Mouse (Mus musculus): ENCODE results near the gene Rbm42.

The Rbm42 gene

GRCm38 (mm10) chr7:30649591-30650540, at the start of gene Rbm42:
Gene Rbm42, minus strand, starts transcription at chr7:30650317.
- peak; percentile 99 for DNase-seq (ENCODE audit: inconsistent age in 2 of 2, low spot score in 1 of 2)

GRCm38 (mm10) chr7:30698589-30698988, 48.5 kb upstream of the Rbm42 start, which contains the start of gene 2200002J24Rik:
Gene 2200002J24Rik, plus strand, starts transcription at chr7:30698926.
- peak; percentile 89 to 94 for DNase-seq (ENCODE audit: inconsistent age in 2 of 2, low spot score in 1 of 2)

DNA sequence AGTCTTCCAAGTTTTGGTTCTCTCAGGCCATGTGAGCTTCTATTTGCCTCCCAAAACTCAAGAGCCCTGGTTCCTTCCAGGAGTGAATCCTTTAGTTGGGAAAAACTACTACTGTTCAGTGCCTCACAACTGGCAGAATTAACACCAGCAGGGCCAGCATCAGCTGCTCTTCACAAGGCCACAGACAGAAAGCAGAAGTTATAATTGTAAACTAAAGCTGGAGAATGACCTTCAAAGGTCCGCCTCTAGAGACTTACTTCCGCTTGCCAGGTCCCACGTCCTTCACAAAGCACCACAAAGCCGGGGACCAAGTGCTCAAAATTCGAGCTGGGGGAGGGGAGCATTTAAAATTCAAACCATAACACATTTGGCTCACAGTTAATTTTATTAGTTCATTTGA, 48.0 kb upstream of the Rbm42 start:
- DNase-seq (ENCODE audit: inconsistent age in 2 of 2, low spot score in 1 of 2) = peak in 1 of 2 experiments; percentile 80

DNA sequence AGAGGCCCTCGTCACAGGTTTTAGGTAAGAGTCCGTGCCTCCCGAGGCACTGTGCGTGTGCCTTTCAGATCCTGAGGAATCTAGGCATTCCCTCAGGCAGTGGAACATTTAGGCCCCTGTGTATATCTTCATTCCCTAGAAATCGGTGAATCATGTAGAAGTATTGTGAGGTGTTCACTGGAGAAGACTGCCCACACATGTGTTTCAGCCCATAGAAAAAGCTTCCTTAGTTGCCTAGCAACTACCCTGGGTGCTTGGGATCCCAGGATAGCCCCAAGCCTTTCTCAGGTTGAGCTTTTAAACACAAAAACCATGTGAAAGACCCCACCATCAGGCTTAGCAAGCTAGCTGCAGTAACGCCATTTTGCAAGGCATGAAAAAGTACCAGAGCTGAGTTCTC, 38.2 kb upstream of the Rbm42 start:
- no peak for DNase-seq (ENCODE audit: inconsistent age in 2 of 2, low spot score in 1 of 2)

DNA sequence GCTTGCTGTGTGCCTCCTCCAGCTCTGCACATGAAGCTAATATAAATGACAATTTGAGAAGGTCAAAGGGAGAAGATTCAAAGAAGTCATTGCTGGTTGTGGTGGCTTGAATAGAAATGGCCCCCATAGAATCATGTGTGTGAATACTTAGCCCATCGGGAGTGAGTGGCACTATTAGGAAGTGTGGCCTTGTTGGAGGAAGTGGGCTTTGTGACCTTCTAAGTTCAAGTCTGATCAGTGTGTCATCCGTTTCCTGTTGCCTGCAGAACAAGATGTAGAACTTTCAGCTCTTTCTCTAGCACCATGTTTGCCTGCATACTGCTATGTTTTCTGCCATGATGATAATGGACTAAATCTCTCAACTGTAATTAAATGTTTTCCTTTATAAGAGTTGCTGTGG, 33.3 kb upstream of the Rbm42 start:
- no peak for DNase-seq (ENCODE audit: inconsistent age in 2 of 2, low spot score in 1 of 2)

DNA sequence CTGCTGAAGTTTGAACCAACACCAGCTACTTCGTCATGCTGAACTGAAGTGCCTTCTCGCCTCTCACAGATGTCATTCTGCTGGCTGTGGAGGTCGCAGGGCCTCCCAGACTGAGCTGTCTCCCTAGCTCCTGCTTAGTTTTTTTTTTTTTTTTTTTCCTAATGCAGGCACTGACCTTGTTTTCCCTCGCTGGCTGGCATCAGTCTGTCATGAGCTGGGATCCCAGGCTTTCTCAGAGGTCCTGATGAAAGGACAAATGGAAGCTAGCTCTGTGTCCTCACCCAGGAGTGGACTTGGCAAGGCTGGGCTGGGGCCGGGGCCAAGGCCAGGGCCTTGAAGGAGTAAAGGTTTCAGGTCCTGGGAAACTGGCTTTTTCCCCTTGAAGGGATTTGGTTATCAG, 31.8 kb upstream of the Rbm42 start:
- peak; percentile 60 to 78 for DNase-seq (ENCODE audit: inconsistent age in 2 of 2, low spot score in 1 of 2)

DNA sequence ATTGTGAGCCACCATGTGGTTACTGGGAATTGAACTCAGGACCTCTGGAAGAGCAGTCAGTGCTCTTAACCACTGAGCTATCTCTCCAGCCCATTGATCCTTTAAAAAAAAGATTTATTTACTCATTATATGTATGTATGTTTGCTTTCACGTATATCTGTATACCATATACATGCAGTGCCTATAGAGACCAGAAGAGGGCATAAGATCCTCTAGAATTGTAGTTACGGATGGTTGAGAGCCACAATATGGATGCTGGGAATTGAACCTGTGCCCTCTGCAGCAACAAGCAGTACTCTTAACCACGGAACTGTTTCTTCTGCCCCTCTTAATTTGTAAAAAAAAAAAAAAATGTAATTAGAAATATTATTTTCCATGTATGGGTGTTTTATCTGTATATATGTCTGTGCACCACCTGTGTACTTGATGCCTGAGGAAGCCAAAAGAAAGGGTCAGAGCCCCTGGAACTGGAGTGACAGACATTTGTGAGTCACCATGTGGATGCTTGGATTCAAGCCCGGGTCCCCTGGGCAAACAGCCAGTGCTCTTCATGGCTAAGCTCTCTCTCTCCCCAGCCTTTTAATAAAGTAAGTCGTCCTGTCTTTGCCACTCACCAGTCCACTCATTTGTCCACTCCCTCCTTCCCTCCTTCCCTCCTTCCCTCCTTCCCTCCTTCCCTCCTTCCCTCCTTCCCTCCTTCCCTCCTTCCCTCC, 28.3 kb upstream of the Rbm42 start:
- DNase-seq (ENCODE audit: inconsistent age in 2 of 2, low spot score in 1 of 2) = peak; percentile 90 to 95

GRCm38 (mm10) chr7:30671480-30671879, 21.4 kb upstream of the Rbm42 start, which contains the start of gene Pmis2:
Gene Pmis2, minus strand, starts transcription at chr7:30671605.
- no peak for DNase-seq (ENCODE audit: inconsistent age in 2 of 2, low spot score in 1 of 2)

DNA sequence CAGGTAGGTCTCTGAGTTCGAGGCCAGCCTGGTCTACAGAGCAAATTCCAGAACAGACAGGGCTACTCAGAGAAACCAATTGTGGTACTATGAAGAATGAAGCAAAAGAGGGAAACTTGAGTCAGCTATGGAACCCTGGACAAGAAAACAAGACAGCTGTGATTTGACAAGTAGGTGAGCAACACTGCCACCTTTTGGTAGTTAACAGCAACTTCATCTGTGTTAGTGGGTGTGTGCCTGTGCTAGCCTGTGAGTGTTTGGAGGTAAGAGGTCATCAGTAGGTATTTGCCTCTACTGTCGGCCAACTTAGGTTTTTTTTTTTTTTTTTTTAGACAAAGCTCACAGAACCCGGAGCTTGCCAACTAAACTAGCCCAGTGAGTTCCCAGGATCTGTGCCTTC, 19.1 kb upstream of the Rbm42 start:
- DNase-seq (ENCODE audit: inconsistent age in 2 of 2, low spot score in 1 of 2) = peak in 1 of 2 experiments; percentile 41

DNA sequence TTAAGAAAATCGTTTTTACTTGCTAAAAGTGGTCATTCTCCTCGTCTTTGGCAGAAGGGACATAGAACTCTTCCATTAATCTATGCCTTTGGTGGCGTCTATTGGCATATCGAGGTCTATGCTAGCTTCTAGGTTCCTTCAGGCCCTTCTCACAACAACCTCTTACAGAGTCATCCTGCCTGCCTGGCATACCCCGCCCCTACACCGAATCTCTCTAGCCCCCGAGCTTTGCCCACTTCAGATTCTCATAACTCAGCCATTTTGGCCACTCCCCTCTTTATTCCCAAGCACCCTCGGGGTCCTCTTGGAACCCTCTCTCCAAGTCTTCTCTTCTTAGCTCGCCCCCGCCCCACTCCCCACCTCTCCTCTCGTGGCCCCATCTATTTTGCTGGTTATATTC, 15.2 kb upstream of the Rbm42 start:
- peak in 1 of 2 experiments; percentile 24 for DNase-seq (ENCODE audit: inconsistent age in 2 of 2, low spot score in 1 of 2)

DNA sequence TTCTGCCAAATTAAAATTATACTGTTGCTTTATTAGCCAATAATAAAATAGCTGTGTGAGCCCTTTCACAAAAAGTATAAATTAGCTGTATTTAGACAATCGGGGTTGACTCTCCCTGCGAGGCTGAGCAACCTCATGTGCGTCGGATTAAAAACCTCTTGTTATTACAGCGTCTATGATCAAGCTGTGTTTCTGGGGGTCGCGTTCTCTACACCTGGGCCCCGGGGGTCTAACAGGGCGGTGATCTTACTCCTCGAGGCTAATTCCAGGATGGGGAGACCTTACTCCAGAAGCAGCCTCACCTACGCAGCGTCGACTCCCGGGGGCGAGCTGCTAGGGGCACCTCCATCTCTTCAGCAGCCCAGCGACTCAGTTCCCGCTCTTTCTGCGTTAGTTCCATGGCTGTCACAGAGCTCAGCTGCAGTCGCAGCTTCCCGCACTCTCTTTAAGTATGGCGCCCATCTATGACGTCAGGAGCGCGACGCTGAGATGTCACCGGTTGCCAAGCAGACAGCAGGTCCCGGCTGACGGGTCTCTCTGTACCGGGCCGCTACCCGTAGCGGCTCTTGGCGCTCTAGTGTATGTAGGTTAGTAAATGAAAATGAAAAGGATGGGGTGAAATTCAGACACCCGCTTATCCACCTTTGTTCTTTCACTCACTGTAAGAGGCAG, 14.5 kb upstream of the Rbm42 start, which contains the start of gene Haus5:
TSS of gene Haus5 (minus strand) at position 466 of the 672 bp plus-strand sequence.
- DNase-seq (ENCODE audit: inconsistent age in 2 of 2, low spot score in 1 of 2) = peak; percentile 90 to 96

GRCm38 (mm10) chr7:30639083-30639482, 11.0 kb downstream of the Rbm42 start:
- DNase-seq (ENCODE audit: inconsistent age in 2 of 2, low spot score in 1 of 2) = no peak

- DNase-seq (ENCODE audit: inconsistent age in 2 of 2, low spot score in 1 of 2) = no peak
These were observed 13.7 kb downstream of the Rbm42 start for GRCm38 (mm10) chr7:30636395-30636794.

DNA sequence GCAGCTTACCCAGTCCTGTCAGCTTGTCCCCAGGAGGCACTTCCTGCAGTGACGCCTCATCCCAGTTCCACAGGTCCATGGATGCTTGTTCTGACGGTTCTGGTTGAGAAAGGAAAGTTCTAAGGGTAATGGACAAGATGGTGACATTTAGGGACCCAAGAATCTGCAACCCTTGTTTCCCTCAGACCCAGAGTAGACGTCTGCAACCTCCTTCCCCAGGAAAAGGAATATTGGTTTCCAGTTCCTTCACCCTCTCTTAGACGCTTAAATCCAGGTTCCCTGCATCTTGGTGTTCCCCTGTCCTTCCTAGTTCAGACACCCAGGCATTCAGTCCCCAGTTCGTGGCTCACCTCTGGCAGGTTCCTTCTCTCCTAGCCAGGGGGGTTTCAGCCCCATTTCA, 14.4 kb downstream of the Rbm42 start, which contains the start of gene Etv2:
TSS of gene Etv2 (minus strand) at position 101 of the 400 bp plus-strand sequence.
- no peak for DNase-seq (ENCODE audit: inconsistent age in 2 of 2, low spot score in 1 of 2)

DNA sequence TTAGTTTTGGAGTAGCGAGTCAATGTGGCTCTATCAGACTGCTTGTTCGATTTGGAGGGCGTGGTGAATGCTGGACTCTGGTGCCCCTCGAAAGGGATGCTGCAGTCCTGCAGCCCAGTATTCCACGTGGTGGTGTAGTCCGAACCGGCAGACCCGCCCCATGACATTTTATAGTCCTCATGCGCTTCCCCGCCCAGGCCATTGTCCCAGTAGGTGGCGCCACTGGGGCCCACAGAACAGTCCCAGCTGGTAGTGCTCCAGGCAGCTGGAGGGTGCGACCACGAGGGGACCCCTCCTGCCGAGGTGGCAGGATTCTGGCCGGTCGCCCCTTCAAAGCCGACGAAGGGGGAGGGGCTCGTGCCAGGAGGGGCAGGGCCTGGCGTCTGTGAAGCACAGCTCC, 15.5 kb downstream of the Rbm42 start:
- DNase-seq (ENCODE audit: inconsistent age in 2 of 2, low spot score in 1 of 2) = peak; percentile 56 to 72

DNA sequence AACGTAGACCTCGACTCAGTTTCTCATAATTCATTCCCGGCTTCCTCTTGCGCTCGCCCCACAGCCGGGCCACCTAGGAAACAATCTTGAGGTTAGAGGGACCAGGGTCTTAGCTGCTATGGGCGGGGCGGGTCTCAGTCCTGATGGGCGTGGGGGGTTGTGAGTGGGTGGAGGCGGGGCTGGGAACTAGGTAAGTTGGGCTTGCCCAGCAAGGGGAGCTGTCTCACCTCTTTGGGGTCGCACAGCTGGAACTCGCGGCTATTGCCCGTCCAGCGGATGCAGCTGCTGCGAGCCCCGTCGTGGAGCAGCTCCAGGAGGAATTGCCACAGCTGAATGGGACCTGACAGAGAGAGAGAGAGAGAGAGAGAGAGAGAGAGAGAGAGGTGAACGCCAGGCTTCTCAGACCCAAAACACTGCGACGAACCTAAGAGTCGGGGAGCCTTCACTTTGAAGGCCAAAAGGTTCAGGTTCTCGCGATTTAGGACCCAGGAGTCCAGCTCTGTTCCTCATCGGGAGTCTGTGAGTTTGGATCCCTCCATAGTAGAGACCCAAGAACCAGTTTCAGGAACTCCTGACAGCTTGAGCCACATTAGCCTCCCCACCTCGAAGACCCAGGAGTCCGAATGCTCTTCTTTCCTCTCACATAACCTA, 16.2 kb downstream of the Rbm42 start:
- peak in 1 of 2 experiments; percentile 25 for DNase-seq (ENCODE audit: inconsistent age in 2 of 2, low spot score in 1 of 2)

- DNase-seq (ENCODE audit: inconsistent age in 2 of 2, low spot score in 1 of 2) = no peak
These were observed 21.1 kb downstream of the Rbm42 start for GRCm38 (mm10) chr7:30629013-30629412.

DNA sequence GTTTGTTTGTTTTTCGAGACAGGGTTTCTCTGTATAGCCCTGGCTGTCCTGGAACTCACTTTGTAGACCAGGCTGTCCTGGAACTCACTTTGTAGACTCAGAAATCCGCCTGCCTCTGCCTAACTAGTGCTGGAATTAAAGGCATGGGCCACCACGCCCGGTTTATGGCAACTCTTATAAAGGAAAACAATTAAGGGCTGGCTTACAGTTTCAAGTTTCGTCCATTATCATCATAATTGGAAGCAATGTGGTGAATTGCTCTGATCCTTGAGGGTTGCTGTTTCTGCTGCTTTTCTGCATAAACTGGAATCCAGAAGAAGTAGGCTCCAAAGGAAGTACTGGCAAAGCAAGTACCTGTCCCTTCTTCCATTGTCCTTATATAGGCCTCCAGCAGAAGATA, 23.5 kb downstream of the Rbm42 start:
- peak in 1 of 2 experiments; percentile 28 for DNase-seq (ENCODE audit: inconsistent age in 2 of 2, low spot score in 1 of 2)

DNA sequence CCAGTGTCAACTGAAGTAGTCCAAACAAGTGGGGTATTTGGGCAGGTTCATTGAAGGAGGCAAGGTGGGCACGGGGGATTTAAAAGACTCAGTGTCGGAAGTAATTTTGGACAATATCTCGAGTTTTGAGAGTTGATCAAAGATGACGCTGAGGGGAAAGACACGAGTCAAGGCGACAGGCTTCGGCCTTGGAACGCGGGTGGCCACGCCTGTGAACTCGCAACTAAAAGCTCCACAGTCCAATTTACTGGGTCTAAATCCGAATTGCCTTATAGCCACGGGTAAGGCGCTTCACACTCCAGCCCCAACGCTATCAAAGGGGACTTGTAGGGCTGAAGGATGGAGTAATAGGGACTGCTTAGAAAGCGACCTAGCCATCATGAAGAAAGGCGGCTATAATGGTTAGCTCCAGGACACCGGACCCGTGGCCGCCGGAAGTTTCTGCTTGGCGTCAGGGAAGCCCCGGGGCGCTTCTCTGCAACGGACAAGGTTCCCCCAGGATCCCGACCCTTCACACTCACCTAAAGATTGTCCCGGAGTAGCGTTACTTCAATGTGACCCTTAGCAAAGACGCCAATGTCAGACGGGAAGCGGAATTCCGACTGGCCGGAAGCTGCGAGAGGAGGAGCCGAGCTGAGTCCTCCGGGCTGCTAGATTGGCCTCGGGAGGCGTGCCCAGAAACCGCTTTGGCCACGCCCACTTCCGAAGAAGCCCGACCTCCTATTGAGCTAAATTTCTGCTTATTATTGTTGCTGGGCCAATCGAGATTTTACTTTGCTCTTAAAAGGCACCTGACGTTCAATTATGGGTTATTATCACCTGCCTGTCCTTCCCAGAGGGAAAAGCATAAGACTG, 24.4 kb downstream of the Rbm42 start, which contains the start of gene Cox6b1:
TSS of gene Cox6b1 (minus strand) at position 622 of the 855 bp plus-strand sequence.
- DNase-seq (ENCODE audit: inconsistent age in 2 of 2, low spot score in 1 of 2) = peak; percentile 90 to 94

Measured in adrenal gland, adult (tissue).